ENCODE assay signal across 8 mouse cellular contexts in genomic region chr7:27437544-27437943, GRCm38 (mm10). TPM values are rescaled to one million over a fixed set of nuclear protein-coding genes. Genes with fewer than 3 reads are reported as not detected.
DNase-seq lines count a peak whose midpoint lies in the region; ATAC-seq and TF ChIP-seq lines count a peak whose summit lies in the region.

No protein-coding gene starts in this region.

- no peaks in the 10 kb centered on the region for H3K79me2 ChIP-seq in MEL (ENCODE audit: control insufficient read depth, insufficient read depth, low read length, poor library complexity)

- H3K9me3 ChIP-seq in intestine, postnatal 0 days (ENCODE audit: control insufficient read depth), result no peaks in the 10 kb centered on the region
- H3K9me3 ChIP-seq in intestine, embryonic 16.5 days (ENCODE audit: control insufficient read depth, low read length), result 0 out of 2 replicates have a peak, but pooled peaks cover 5% of the 10 kb centered on the region
- H3K9me3 ChIP-seq in MEL (replicated peaks; ENCODE audit: insufficient read depth, low read length), result no peaks in the 10 kb centered on the region
- H3K9me3 ChIP-seq in embryonic facial prominence, embryonic 11.5 days (replicated peaks; ENCODE audit: control insufficient read depth, low read length), result no peaks in the 10 kb centered on the region

- 59% methylated on average over 5 of the region's 5 CpGs for WGBS in intestine, postnatal 0 days
- WGBS in intestine, embryonic 16.5 days, result 54% methylated on average over 5 of the region's 5 CpGs
- 61% methylated on average over 5 of the region's 5 CpGs for WGBS in embryonic facial prominence, embryonic 11.5 days

- H3K36me3 ChIP-seq in intestine, postnatal 0 days (ENCODE audit: control insufficient read depth, insufficient read depth), result no peaks in the 10 kb centered on the region
- no peaks in the 10 kb centered on the region for H3K36me3 ChIP-seq in intestine, embryonic 16.5 days (ENCODE audit: control insufficient read depth, insufficient read depth, low read length)
- no peaks in the 10 kb centered on the region for H3K36me3 ChIP-seq in MEL (ENCODE audit: control insufficient read depth in 1 of 2, insufficient read depth in 2 of 2, low read length in 2 of 2)
- H3K36me3 ChIP-seq in embryonic facial prominence, embryonic 11.5 days (replicated peaks; ENCODE audit: control insufficient read depth, insufficient read depth, low read depth, low read length), result no peaks in the 10 kb centered on the region

- peak; percentile 81 for DNase-seq in MEL (ENCODE audit: low read depth, low spot score)
- DNase-seq in embryonic facial prominence, embryonic 11.5 days (ENCODE audit: low spot score), result peak; percentile 55
- no peak for DNase-seq in layer of hippocampus, adult 11-12 months (ENCODE audit: low spot score)
- DNase-seq in heart, postnatal 4 days, result no peak
- DNase-seq in ovary, postnatal 14 days (ENCODE audit: low spot score), result no peak

- no peak overlapping the region for H3K9ac ChIP-seq in intestine, postnatal 0 days (ENCODE audit: low read depth, low read length)
- H3K9ac ChIP-seq in intestine, embryonic 16.5 days (ENCODE audit: low read depth, low read length), result no peak overlapping the region
- no peak overlapping the region for H3K9ac ChIP-seq in MEL (ENCODE audit: control insufficient read depth, low read depth, low read length, poor library complexity, severe bottlenecking)
- H3K9ac ChIP-seq in embryonic facial prominence, embryonic 11.5 days (replicated peaks; ENCODE audit: low read length), result no peak overlapping the region

- no peak overlapping the region for H3K4me2 ChIP-seq in intestine, postnatal 0 days (replicated peaks; ENCODE audit: low read depth)
- no peak overlapping the region for H3K4me2 ChIP-seq in intestine, embryonic 16.5 days (ENCODE audit: low read depth, low read length)
- H3K4me2 ChIP-seq in embryonic facial prominence, embryonic 11.5 days (ENCODE audit: low read depth, low read length), result no peak overlapping the region

- no peak for ATAC-seq in intestine, postnatal 0 days
- no peak for ATAC-seq in intestine, embryonic 16.5 days
- no peak for ATAC-seq in embryonic facial prominence, embryonic 11.5 days (replicated peaks; ENCODE audit: insufficient number of reproducible peaks, low FRiP score, low TSS enrichment, low read depth)
- peak; percentile 65 for ATAC-seq in neutrophil, adult 5-6 weeks (ENCODE audit: extremely low read depth, insufficient number of reproducible peaks, low FRiP score, poor library complexity, severe bottlenecking)

- no peak for TF ChIP-seq EP300 in MEL (IDR thresholded peaks at IDR 0.05; ENCODE audit: low read depth in 1 of 2, low read length in 2 of 2)

- no peak for TF ChIP-seq POLR2A in MEL (IDR thresholded peaks at IDR 0.05; ENCODE audit: control insufficient read depth in 1 of 2, insufficient read depth in 1 of 2, low read depth in 1 of 2, low read length in 2 of 2, poor library complexity in 1 of 2)

- H3K4me3 ChIP-seq in intestine, postnatal 0 days (ENCODE audit: low read depth, low read length), result no peak overlapping the region
- no peak overlapping the region for H3K4me3 ChIP-seq in intestine, embryonic 16.5 days (ENCODE audit: low read length)
- no peak overlapping the region for H3K4me3 ChIP-seq in MEL (ENCODE audit: control insufficient read depth in 1 of 2, insufficient read depth in 1 of 2, low read depth in 2 of 2, low read length in 2 of 2)
- H3K4me3 ChIP-seq in embryonic facial prominence, embryonic 11.5 days (ENCODE audit: low read depth, low read length), result no peak overlapping the region

- TF ChIP-seq CTCF in intestine, postnatal 0 days (IDR thresholded peaks at IDR 0.05; ENCODE audit: low read depth), result peak; percentile 72
- peak; percentile 85 to 94 (median 88) for TF ChIP-seq CTCF in MEL (IDR thresholded peaks at IDR 0.05 in 2 of 3, conservative IDR thresholded peaks at IDR 0.05 in 1 of 3; ENCODE audit: control insufficient read depth in 1 of 3, insufficient read depth in 1 of 3, low read depth in 2 of 3, low read length in 3 of 3, poor library complexity in 1 of 3, severe bottlenecking in 1 of 3)

- peak; percentile 90 for TF ChIP-seq RAD21 in MEL (IDR thresholded peaks at IDR 0.05; ENCODE audit: low read depth, low read length)

- no peaks in the 10 kb centered on the region for H3K4me1 ChIP-seq in intestine, postnatal 0 days (replicated peaks; ENCODE audit: control insufficient read depth, insufficient read depth, low read length)
- H3K4me1 ChIP-seq in intestine, embryonic 16.5 days (ENCODE audit: control insufficient read depth, insufficient read depth, low read length), result no peaks in the 10 kb centered on the region
- H3K4me1 ChIP-seq in MEL (ENCODE audit: control insufficient read depth in 1 of 2, insufficient read depth in 2 of 2, low read length in 2 of 2), result no peaks in the 10 kb centered on the region
- no peaks in the 10 kb centered on the region for H3K4me1 ChIP-seq in embryonic facial prominence, embryonic 11.5 days (ENCODE audit: control insufficient read depth, insufficient read depth, low read length)

- no peak overlapping the region for H3K27ac ChIP-seq in intestine, postnatal 0 days (ENCODE audit: low read depth, low read length)
- H3K27ac ChIP-seq in intestine, embryonic 16.5 days (ENCODE audit: low read length), result no peak overlapping the region
- no peak overlapping the region for H3K27ac ChIP-seq in MEL (ENCODE audit: control insufficient read depth, low read depth, low read length)
- H3K27ac ChIP-seq in embryonic facial prominence, embryonic 11.5 days (replicated peaks; ENCODE audit: low read depth, low read length), result no peak overlapping the region

- H3K27me3 ChIP-seq in intestine, postnatal 0 days (replicated peaks; ENCODE audit: control insufficient read depth, insufficient read depth, low read length), result peaks cover 12% of the 10 kb centered on the region
- peaks cover 11% of the 10 kb centered on the region for H3K27me3 ChIP-seq in intestine, embryonic 16.5 days (replicated peaks; ENCODE audit: control insufficient read depth, insufficient read depth, low read length)
- H3K27me3 ChIP-seq in MEL (ENCODE audit: control insufficient read depth in 1 of 2, insufficient read depth in 2 of 2, low read length in 2 of 2), result peaks cover 0 to 1% of the 10 kb centered on the region in 2 experiments; a peak in 1 of 4 replicates
- peaks cover 8% of the 10 kb centered on the region for H3K27me3 ChIP-seq in embryonic facial prominence, embryonic 11.5 days (ENCODE audit: control insufficient read depth, insufficient read depth, low read length)

TF ChIP-seq in MEL, 35 proteins besides CTCF, POLR2A, EP300 and RAD21 (continues in another document):
- TF ChIP-seq MYC (IDR thresholded peaks at IDR 0.05; ENCODE audit: low read depth, low read length) (0 out of 2 replicates have a peak, but pooled peaks have one; percentile 53), MAX (IDR thresholded peaks at IDR 0.05; ENCODE audit: low read length) (no peak), SMC3 (IDR thresholded peaks at IDR 0.05; ENCODE audit: low read depth, low read length) (peak; percentile 96), MAZ (IDR thresholded peaks at IDR 0.05; ENCODE audit: low read depth, low read length) (no peak), TCF12 (IDR thresholded peaks at IDR 0.05; ENCODE audit: low read depth, low read length) (no peak), JUND (IDR thresholded peaks at IDR 0.05; ENCODE audit: low read depth, low read length) (no peak), ZNF384 (IDR thresholded peaks at IDR 0.05; ENCODE audit: low read depth, low read length) (0 out of 2 replicates have a peak, but pooled peaks have one; percentile 17)

RNA-seq across cellular contexts. Expression of gene Sptbn4, which starts 9.9 kb away (rescaled TPM):
- 0.17 and 0.26 TPM in 2 replicates for polyA plus RNA-seq in intestine, postnatal 0 days (2015; fragmentation: Nextera tagmentation; extraction: Ambion mirVana)
- polyA plus RNA-seq in intestine, embryonic 16.5 days (2015; fragmentation: Nextera tagmentation; extraction: Ambion mirVana), result 0.36 and 0.44 TPM in 2 replicates
- 0.19 and 0.36 TPM in 2 replicates for total RNA-seq in MEL (2012; rRNA removed)
- polyA plus RNA-seq in MEL (2012; ENCODE audit: insufficient read depth in 1 of 2, insufficient read length in 2 of 2, low read depth in 1 of 2, low replicate concordance in 2 of 2, missing spikeins in 1 of 2), result under 1 TPM in 1 of 2 experiments, not detected in 1; 0.68 TPM
- polyA plus RNA-seq in embryonic facial prominence, embryonic 11.5 days (2014; fragmentation: Nextera tagmentation; extraction: Ambion mirVana), result 0.26 and 0.28 TPM in 2 replicates
- total RNA-seq in neutrophil, adult 5-6 weeks (2017), result 0.37 TPM in 1 of 2 replicates, not detected in the other
- under 1 TPM; 0.32 to 0.50 TPM for total RNA-seq in heart, postnatal 4 days (2021)

RNA-seq across cellular contexts. Expression of gene Blvrb, which starts 10.2 kb away (rescaled TPM):
- 60.4 and 67.3 TPM in 2 replicates for polyA plus RNA-seq in intestine, postnatal 0 days (2015; fragmentation: Nextera tagmentation; extraction: Ambion mirVana)
- polyA plus RNA-seq in intestine, embryonic 16.5 days (2015; fragmentation: Nextera tagmentation; extraction: Ambion mirVana), result 75.6 and 89.7 TPM in 2 replicates
- 183 and 245 TPM in 2 replicates for total RNA-seq in MEL (2012; rRNA removed)
- polyA plus RNA-seq in MEL (2012; ENCODE audit: insufficient read depth in 1 of 2, insufficient read length in 2 of 2, low read depth in 1 of 2, low replicate concordance in 2 of 2, missing spikeins in 1 of 2), result 100 to 1,000 TPM in 1 of 2 experiments, not detected in 1; 210 TPM
- polyA plus RNA-seq in embryonic facial prominence, embryonic 11.5 days (2014; fragmentation: Nextera tagmentation; extraction: Ambion mirVana), result 33.9 and 38.2 TPM in 2 replicates
- 31.7 and 32.1 TPM in 2 replicates for total RNA-seq in neutrophil, adult 5-6 weeks (2017)
- total RNA-seq in heart, postnatal 4 days (2021), result 10 to 100 TPM; 36.3 to 44.5 TPM

RNA-seq across cellular contexts. Expression of gene Sertad3, which starts 36.0 kb away (rescaled TPM):
- polyA plus RNA-seq in intestine, postnatal 0 days (2015; fragmentation: Nextera tagmentation; extraction: Ambion mirVana), result 22.8 and 24.0 TPM in 2 replicates
- 27.4 and 28.6 TPM in 2 replicates for polyA plus RNA-seq in intestine, embryonic 16.5 days (2015; fragmentation: Nextera tagmentation; extraction: Ambion mirVana)
- 2.0 and 2.4 TPM in 2 replicates for total RNA-seq in MEL (2012; rRNA removed)
- polyA plus RNA-seq in MEL (2012; ENCODE audit: insufficient read depth in 1 of 2, insufficient read length in 2 of 2, low read depth in 1 of 2, low replicate concordance in 2 of 2, missing spikeins in 1 of 2), result 1 to 10 TPM in 1 of 2 experiments, not detected in 1; 6.7 TPM
- polyA plus RNA-seq in embryonic facial prominence, embryonic 11.5 days (2014; fragmentation: Nextera tagmentation; extraction: Ambion mirVana), result 27.2 and 27.6 TPM in 2 replicates
- 32.0 and 39.3 TPM in 2 replicates for total RNA-seq in neutrophil, adult 5-6 weeks (2017)
- 10 to 100 TPM in 1 of 2 experiments, 1 to 10 TPM in 1; 7.4 to 10.1 TPM for total RNA-seq in heart, postnatal 4 days (2021)

RNA-seq across cellular contexts. Expression of gene Sertad1, which starts 49.2 kb away (rescaled TPM):
- 42.7 and 43.1 TPM in 2 replicates for polyA plus RNA-seq in intestine, postnatal 0 days (2015; fragmentation: Nextera tagmentation; extraction: Ambion mirVana)
- polyA plus RNA-seq in intestine, embryonic 16.5 days (2015; fragmentation: Nextera tagmentation; extraction: Ambion mirVana), result 40.9 and 43.4 TPM in 2 replicates
- 9.9 and 12.4 TPM in 2 replicates for total RNA-seq in MEL (2012; rRNA removed)
- polyA plus RNA-seq in MEL (2012; ENCODE audit: insufficient read depth in 1 of 2, insufficient read length in 2 of 2, low read depth in 1 of 2, low replicate concordance in 2 of 2, missing spikeins in 1 of 2), result 10 to 100 TPM in 1 of 2 experiments, not detected in 1; 10.6 TPM
- polyA plus RNA-seq in embryonic facial prominence, embryonic 11.5 days (2014; fragmentation: Nextera tagmentation; extraction: Ambion mirVana), result 24.3 and 25.5 TPM in 2 replicates
- total RNA-seq in neutrophil, adult 5-6 weeks (2017), result 32.6 and 38.4 TPM in 2 replicates
- 10 to 100 TPM; 14.4 to 15.5 TPM for total RNA-seq in heart, postnatal 4 days (2021)

Comparison
In these comparisons a context has a peak if more than half of its experiments do, and no peak if none do; other contexts are left out.
1. DNase-seq: peak in MEL (single experiment) and embryonic facial prominence, embryonic 11.5 days (single experiment); none in layer of hippocampus, adult 11-12 months (single experiment), heart, postnatal 4 days (single experiment) and ovary, postnatal 14 days (single experiment).